Mouse (Mus musculus) layer of hippocampus, adult 9-11 months (tissue): ENCODE measurements at regions not wholly inside any gene's neighbourhood (a gene's known extent, or its start where the extent isn't known, plus 50 kb on each side); places are given as distances from the start of the nearest gene placed in this dataset.

Experiments used
- DNase-seq: peaks from one replicate; pipeline ENCODE4 v3.0.0; 2022

DNA sequence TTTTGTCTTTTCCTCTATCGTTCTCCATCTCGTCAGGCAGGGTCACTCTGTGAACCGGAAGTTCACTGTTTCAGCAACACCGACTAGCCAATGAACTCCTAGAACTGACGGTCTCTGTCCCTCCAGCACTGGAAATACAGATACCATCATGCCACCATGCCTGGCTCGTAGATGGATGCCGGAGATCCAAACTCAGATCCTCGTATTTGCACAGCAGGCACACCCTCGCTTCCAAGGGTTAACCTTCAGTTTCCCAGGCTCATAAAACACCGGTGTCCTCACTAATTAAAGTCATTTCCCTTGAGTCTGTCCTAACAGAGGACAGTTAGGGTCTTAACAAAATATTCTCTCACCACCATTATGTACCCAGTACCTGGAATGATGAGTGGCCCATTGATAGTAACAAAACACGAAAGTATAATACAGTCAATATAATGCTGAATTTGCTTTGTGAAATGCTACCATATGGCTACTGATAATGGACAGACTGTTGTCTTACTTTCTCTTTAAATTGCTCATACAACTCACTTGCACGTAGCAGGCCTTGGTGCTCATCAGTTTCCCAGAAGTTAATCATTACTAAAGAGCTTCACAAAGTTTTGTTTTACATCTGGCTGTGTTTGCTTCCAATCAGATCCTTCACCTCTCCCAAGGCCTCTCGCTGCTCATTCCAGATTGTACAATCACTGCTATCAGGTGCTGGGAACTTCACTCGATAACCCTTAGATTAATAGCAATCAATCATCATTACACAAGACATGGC is 52.7 kb upstream of the Ccn6 start:
- DNase-seq = no peak

DNA sequence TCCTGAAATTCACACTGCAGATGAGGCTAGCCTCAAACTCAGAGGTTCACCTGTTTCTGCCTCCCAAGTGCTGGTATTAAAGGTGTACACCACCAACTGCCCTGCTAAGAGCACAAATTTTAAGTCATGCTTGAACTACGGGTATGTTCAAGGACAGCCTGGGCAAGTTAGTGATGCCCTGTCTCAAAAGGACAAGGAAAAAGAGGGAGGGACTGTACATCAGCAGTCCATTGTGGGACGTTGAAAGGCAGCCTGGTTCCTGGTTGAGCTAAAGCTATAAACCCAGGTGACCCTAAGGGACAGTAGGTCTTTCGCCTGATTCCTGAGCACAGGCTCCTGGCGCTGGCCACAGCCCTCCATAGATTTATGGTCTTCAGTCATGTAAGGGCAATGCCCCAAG is 51.0 kb upstream of the Ccn6 start:
- DNase-seq = no peak
